Mouse (Mus musculus): Measurements from ENCODE around the gene Bcap29.
A peak's percentile ranks its signal among the peaks of the same experiment; 100 is the strongest.
"Not testable (repeated sequence)": the region's sequence is repeated elsewhere in the genome, so short reads cannot be mapped to it uniquely, and the experiment has no call there.

The Bcap29 gene

DNA sequence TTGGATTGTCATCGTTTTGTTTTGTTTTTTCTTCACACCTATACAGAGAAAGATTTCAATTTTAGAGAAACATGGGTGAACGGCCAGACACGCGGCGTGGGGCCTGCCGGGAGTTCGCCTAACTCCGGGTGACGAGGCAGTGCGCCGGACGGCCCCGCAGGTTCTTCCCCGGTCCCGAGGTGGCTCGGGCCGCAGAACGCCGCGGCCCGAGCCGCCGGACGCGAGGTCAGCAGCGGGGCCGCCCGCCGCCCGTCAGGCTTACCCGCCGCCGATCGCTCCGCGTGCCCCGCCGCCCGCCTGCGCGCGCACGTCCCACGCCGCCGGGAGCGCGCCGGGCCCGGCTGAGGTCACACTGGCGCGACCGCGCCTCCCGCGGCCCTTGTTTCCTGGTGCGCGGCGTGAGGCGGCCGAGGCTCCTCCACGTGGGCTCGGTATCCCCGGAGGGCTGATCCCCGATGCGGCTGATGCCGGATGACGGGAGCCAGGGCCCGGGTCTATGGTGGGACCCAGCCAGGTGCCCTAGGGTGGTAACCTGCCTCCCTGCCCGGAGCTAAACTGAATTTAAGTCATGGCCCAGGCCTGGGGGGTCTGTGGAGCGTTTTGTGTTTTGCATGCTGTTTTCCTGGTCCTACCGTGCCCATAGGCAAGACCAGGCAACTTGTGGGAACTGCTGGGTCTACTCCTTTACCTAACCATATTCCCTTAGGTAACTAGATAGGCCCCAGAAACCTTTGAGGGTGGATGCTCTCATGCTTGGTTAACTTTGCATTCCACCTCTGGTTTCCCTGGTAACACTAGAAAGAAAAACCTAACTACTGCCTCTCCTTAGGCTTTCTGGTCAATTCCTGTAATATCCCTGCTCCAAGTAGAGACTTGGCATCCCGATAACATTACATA is at the start of gene Bcap29:
Gene Bcap29 (minus strand): TSS at position 316 of the 897 bp plus-strand sequence.
- DNase-seq (ENCODE audit: low spot score): peak; percentile 69

DNA sequence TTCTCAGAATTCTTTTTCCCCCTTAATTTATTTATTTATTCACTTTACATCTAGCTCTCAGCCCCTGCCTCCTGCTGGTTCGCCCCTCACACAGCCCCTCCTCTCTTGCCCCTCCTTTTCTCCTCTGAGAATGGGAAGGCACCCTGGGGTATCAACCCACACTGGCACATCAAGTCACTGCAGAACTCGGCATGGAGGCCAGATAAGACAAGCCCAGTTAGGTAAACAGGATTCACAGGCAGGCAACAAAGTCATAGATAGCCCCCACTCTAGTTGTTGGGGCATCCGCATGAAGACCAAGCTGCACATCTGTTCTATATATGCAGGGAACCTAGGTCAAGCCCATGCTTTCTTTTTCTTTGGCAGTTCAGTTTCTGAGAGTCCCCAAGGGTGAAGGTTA is 32.7 kb upstream of the Bcap29 start:
- DNase-seq (ENCODE audit: low spot score): no peak

DNA sequence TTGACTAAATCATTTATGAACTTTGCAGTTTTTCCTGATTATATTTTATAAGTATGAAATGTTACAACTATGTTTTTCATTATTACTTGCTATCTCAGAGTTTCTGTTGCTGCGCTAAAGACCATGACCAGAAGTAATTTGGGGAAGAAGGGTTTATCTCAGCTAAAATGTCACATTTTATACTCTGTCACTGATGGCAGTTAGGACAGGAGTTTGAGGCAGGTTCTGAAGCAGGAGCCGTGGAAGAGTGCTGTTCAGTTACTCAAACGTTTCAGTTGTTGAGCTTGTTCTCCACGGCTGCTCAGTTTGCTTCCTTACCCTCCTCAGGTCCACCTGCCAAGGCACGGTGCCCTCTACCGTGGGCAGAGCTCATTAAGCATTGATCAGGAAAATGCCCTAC is 31.5 kb upstream of the Bcap29 start:
- DNase-seq (ENCODE audit: low spot score): no peak

DNA sequence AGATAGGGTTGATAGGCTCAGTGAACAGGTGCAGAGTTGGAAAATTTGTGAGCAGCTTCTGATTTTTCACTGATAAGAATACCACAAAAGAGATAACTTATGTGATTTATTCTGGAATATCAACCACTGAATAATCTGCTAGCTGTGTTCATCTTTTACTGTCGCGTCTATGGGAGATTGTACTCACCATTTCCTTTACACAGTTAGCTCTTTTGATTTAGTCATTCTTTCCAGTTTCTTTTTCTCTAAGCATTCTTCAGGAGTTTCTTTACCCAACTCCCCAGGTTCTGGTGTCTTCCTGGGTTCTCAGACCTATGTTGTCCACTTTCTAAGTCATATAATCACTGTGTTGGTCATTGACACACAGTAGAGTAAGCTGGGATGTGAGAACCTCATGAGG is 22.4 kb upstream of the Bcap29 start:
- no peak for DNase-seq (ENCODE audit: low spot score)

DNA sequence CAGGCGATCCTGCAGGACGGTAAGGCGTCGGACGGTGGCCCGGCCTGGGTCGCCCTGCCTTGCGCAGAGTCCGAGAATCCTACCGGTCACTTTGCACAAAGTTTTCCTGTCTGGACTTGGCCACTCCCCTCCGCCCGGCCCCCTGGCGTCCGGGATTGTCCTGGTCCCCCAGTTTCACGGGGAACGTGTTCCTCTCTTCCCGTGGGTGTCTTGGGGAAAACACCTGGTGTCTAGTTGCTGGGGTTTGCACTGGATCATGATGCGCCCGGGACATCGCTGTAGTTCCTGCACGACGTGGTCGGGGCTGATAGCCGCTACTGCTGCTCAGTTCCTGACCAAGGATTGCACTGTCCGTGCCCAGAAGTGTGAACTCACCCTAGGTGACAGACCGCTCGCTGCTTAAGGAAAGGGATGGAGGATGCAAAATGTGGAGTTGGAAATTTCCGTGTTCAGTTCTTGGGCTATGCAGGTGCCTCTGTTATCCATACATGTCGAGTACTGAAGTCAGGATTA is 20.6 kb upstream of the Bcap29 start:
- DNase-seq (ENCODE audit: low spot score): no peak

DNA sequence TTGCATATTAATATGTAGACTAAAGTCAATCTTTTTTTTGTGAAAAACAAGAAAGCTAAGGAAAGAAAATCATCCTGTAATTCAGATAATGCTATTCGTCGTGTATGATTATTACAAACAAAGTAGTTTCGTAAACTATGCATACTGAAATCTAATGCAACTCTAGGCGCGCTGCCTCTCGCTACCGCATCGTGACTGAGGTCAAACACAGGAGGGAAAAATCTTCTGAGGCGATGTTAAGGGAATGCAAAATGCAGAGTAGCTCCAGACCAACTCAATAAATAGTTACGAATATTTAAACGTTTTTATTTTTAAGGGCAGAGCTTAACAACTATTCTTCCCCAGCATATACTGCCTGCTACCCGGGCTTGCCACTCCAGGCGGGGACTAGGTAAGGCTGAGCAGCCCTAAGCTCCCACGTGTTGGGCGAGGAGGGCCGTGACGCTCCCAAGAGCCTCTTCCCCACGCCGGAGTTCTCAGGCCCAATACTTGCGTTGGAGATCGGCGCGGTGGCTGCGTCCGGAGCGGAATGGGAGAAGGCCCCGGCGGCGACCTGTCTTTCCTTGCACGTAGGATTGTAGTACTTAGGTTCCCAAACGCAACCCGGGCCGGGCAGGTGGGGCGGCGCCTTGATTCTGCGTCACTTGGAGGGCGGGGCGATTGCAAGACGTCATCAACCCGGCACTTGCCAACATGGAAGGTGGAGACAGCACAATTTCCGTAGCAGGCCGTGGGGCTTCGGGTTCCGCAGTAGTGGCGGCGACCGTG is 19.9 kb upstream of the Bcap29 start, which contains the start of the genes Dus4l and Cog5:
Gene Dus4l (minus strand): TSS at position 630 of the 768 bp plus-strand sequence.
Gene Cog5 (plus strand): TSS at position 673 of the 768 bp plus-strand sequence.
- DNase-seq (ENCODE audit: low spot score): peak; percentile 96

DNA sequence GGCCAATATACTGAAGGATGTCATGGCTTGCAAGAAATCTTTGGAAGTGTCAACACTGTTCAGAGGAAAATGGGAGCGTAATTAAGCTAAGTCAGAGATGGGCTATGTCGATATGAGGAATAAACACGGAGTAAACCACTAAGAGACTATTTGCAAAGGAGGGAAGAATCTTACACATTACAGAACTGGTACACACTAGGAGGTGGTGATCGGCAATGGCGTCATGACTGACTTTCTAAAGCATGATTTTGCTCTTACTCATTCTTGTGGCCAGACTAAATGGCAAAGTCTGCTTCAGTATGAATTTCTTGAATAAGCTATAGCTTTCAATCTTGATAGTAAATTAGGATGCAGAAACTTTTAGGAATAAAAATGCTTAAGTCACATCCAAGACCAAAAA is 19.2 kb upstream of the Bcap29 start:
- no peak for DNase-seq (ENCODE audit: low spot score)

DNA sequence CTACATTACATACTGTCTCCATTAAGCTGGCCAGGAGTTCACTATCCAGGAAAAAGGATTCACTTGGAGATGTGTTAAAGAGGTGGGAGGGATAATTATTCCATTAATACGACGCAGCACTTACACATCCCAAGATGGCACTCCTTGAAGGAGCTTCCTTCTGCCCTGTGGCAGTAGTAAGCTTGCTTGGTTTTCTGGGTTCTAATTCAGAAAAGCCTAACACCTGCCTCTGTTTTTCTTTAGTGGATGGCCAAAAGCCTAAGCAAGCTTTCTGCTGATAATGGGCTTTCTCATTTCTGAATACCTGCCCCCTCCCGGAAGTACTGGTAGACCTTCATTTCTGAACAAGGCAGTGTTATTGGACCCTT is 766 bp upstream of the Bcap29 start:
- DNase-seq (ENCODE audit: low spot score): no peak

DNA sequence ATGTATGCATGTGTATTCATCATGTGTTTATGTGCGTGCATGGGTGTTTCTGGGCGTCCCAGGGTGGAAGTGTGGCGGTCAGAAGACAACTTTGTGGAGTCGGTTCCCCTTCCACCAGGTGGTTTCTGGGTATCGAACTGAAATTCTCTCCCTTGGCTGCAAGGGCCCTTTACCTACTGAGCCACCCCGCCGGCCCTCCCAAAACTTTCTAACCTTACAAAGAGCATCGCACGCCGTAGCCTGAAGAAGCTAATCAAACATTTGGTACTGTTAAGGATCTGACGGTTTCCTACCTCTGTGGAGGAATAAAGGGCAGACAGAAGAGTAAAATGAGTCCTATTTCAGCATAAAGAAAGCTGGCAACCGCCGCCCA is 502 bp downstream of the Bcap29 start:
- no peak for DNase-seq (ENCODE audit: low spot score)

DNA sequence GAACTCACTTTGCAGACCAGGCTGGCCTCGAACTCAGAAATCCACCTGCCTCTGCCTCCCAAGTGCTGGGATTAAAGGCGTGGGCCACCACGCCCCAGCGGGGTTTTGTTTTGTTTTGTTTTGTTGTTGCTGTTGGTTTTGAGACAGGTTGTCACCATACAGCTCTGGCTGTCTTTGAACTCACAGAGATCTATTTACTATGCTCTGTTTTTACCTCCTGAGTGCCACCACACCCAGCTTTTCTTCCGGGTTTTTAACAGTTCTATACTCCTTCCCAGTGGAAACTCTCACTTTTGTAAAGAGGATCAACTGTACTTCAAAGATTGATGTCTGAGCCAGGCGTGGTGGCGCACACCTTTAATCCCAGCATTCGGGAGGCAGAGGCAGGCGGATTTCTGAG is 6.1 kb downstream of the Bcap29 start:
- DNase-seq (ENCODE audit: low spot score): not testable (repeated sequence)

DNA sequence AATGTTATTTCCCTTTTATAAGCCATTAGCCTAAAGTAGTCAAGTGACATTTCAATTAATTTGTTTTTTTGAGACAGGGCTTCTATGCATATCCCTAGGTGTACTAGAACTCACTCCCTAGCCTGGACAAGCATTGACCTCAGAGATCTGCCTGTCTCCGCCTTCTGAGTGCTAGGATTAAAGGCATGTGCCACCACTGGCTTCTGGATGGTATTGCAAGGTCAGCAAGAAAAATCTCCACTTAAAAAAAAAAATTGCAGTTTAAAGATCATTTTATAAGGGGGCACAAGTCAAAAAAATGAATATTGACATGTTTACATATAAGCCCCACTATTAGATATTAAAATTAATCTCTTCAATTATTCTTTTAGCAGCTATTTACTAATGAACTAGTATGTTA is 9.4 kb downstream of the Bcap29 start:
- no peak for DNase-seq (ENCODE audit: low spot score)

DNA sequence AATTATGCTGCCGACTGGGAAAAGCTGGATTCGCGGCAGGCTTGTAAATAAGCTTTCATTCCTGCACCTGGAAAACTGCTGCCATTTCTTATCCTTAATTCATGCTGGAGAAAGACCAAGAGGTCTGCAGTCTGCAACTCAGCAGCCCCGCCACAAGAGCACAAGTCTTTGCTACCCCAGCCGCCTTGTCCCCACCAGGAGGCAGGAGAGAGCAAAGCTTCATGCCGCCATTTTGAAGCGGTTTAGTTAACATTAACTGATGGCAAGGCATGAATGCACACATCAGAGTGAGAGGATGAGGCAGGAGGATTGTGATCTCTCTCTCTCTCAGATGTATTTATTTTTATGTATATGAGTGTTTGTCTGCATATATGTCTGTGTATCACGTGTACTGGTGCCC is 14.4 kb downstream of the Bcap29 start:
- no peak for DNase-seq (ENCODE audit: low spot score)

DNA sequence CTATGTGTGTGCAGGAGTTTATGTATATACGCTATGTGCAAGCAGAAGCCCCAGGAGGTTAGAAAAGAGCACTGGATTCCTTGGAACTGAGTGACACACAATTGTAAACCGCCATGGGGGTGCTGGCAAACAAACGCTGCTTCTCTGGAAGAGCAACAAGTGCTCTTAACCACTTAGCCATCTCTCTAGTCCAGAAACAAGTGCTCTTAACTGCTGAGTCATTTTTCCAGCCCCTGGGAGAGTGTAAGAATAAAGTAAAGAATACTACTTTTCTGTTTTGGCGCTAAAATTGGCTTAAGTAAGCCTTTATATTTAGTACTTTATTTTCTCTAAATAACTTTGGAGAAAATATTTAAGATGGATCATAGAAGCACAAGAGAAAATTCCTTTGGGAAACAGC is 21.1 kb downstream of the Bcap29 start:
- peak; percentile 28 for DNase-seq (ENCODE audit: low spot score)

DNA sequence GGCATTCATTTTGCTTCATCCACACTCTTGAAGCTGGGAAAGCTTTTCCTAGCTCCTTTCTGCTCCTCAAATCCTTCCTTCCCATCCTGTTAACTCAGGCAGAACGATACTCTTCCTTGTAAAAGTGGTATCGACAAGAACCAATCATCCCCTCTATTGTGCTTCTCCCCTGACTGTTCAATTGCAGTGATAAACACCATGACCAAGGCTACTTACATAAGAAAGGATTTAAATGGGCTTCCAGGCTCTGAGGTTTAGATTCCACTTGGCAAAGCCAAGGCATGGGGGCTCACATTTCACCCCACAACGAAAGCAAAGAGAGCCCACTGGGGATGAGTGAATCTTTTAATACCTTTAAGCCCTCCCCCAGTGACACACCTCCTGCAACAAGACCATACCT is 26.3 kb downstream of the Bcap29 start:
- DNase-seq (ENCODE audit: low spot score): no peak

DNA sequence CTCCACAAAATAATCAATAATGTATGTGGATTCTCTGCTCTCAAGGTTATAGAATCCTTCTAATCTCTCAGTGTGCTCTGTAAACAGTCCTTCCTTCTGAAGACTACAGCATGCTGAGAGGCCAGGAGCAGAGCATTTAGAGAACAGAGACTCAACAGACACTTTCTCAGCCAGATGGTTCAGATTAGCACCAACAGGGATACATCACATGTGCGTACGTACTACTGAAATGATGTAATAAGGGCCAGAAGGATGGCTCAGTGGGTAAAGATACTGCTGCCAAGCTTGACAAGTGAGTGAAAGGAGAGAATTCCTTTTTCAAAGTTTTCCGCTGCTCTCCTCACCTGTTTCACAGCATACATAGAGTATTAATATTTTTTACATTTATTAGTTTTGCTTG is 29.6 kb downstream of the Bcap29 start:
- no peak for DNase-seq (ENCODE audit: low spot score)

DNA sequence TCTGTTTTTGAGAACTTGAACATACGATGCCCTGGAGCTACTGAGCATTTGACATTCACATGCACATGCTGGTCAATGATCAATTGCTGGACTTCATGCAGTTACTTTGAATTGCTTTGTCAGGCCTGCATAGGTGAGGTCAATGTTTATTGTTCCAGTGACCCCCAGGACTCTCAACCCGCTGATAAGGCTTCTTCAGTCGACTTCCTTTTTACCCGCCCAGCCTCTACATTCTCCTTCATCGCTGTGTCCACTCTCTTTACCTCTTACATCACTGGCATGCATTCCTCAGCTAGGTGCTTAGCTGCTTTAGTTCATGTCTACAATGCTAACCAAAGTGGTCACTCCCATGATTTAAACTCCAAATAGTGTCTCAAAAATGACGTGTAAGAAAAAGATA is 30.9 kb downstream of the Bcap29 start:
- DNase-seq (ENCODE audit: low spot score): peak; percentile 30

DNA sequence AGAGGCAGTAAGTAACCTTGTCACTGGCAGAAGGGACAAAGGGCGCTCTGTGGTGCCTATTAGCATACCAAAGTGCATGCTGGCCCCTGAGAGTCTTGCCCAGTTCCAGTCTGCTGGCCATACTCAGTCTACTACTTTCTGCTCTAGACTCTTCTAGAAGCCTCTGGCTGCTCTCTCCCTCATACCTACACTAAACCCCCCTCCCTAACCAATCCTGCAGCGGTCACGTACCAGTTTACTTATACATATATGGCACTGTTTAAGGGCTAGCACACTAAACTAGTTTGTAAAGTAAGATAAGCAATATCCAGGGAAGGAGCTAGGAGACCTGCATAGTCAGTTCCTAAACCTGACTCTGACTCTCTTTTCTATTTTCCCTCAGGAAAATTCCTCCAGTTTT is 40.2 kb downstream of the Bcap29 start:
- DNase-seq (ENCODE audit: low spot score): no peak

DNA sequence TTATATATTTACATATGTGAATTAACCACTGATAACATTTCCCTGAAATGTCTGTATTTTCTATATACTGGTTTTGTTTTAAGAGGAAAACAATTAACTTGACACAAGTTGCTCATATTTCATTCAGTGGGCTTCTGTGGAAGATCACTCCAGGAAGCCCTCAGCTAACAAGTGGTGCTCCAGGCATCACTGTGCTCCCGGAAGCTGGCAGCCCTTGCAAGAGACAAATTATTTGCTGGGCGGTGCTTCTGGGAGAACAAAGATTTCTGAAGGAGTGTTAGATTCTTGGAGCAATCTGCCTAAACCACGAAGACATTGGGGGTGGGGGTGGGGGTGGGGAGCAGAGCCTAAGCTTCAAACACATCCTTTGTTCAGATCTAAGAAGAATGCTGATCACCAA is 42.4 kb downstream of the Bcap29 start:
- DNase-seq (ENCODE audit: low spot score): peak; percentile 14

DNA sequence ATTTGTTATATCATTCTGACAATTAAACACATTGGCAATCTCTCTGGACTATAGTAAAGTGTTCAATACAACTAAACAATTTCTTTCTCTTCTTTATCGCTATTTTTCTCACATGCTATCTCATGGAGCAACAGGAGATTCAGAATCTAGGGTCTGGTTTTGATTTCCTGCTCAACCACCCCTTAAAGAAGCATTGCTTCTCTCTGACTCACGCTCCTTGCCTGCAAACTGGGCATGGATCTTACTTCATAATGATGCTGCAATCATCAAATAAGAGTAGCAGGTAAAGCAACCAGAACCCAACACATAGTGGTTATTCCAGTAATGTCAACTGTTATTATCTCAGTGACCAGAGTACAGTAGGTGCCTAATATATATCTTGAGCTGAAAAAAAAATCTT is 50.7 kb downstream of the Bcap29 start:
- DNase-seq (ENCODE audit: low spot score): no peak

DNA sequence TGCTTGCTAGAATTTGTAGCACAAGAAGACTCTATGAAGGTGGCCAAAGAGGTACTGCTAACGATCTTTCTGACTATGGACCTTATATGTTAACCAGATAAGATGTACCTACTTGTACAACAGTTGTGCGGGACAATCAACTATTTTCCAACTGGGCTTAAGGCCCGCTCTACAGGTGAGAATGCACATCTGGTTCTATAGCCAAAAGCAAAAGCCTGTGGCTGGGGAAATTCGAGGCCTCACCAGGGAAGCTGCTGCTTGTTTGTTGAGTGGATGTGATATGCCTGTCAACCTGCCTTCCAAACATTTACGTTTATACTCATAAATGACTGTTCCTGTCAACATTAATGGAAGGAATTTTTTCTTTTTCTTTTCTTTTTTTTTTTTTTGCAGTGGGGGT is 52.4 kb downstream of the Bcap29 start:
- no peak for DNase-seq (ENCODE audit: low spot score)

DNA sequence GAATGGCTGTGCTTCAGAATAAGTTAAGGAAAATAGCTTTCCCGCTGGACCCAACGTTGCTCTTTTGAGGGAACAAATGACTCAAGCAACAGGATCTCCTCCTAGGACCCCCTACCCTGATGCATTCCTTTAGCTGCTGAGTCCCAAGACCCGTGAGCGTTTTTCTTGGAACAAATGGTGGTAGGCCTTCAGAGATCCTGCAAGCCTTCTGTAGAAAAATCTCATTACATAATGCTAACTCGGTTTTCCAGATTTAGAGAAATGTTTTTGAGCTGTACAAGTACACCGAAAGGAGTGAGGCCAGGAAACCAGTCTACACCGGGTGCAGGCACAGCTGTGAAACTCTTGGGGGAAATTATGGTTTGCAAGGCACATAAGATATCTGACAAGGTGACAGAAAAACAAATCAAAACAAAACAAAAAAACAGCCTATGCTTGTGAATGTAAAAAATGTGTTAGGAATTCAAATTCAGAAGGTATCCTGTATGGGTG is 53.1 kb downstream of the Bcap29 start:
- no peak for DNase-seq (ENCODE audit: low spot score)

DNA sequence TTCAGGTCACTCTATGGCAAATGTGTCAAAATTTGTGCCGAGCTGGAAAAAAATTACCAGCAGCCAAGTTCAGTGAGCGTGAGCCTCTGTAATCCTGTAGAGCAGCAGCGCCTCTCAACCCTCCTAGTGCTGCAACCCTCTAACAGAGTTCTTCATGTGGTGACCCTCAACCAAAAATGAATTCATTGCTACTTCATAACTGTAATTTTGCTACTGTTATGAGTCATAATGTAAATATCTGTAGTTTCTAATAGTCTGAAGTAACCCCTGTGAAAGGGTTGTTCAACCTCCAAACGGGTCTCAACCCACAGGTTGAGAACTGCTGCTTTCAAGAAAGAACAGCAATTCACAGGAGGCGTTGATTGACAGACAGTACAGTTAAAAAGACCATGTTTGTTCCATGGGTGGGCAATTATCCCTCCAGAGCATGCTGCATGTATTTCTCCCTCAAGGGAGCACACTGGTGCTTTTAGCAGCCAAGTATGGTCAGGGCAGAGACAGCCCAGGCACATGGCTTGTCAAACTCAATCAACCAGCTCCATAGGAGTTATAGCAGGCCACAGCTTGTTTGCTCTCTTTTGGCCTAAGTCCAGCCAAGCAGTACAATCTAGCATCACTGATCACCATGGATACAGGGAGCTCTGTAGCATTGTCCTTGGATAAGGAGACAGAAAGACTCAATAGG is 53.7 kb downstream of the Bcap29 start:
- DNase-seq (ENCODE audit: low spot score): no peak
